8 mouse cellular contexts compared by ENCODE assay signal in the genomic region with DNA sequence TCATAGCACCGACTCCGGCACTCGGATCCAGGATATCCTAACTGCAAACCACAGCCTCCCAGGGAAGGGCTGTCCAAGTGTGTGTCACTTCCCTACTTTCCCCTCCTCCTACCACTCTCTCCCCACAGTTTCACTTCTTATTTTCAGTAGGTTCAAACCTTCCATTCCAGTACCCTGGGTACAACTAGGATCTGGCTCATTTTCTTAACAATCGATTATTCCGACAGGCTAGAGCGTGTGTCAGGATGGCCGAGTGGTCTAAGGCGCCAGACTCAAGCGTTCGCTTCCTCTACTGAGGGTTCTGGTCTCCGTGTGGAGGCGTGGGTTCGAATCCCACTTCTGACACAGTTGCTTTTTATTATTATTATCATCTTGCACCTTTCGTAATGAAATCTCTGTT. TPM values are rescaled to one million over a fixed set of nuclear protein-coding genes. Genes with fewer than 3 reads are reported as not detected.
DNase-seq lines count a peak whose midpoint lies in the region; ATAC-seq lines count a peak whose summit lies in the region.

No protein-coding gene starts in this region.

- H3K9me3 ChIP-seq in embryonic facial prominence, embryonic 14.5 days (ENCODE audit: control insufficient read depth, low read length): no peaks in the 10 kb centered on the region
- H3K9me3 ChIP-seq in hindbrain, embryonic 10.5 days: no peaks in the 10 kb centered on the region
- H3K9me3 ChIP-seq in limb, embryonic 12.5 days: no peaks in the 10 kb centered on the region
- no peaks in the 10 kb centered on the region for H3K9me3 ChIP-seq in midbrain, embryonic 12.5 days

- no peak; the same call in 1 of the 2 replicates for ATAC-seq in embryonic facial prominence, embryonic 14.5 days (ENCODE audit: low read depth)
- 0 out of 2 replicates have a peak, but pooled peaks have one; percentile 33 for ATAC-seq in limb, embryonic 12.5 days (ENCODE audit: insufficient number of reproducible peaks, insufficient read depth, low FRiP score, low TSS enrichment, low read depth)
- ATAC-seq in midbrain, embryonic 12.5 days (ENCODE audit: low FRiP score, low read depth): no peak

- H3K36me3 ChIP-seq in embryonic facial prominence, embryonic 14.5 days (ENCODE audit: control insufficient read depth, insufficient read depth, low read length): no peaks in the 10 kb centered on the region
- no peaks in the 10 kb centered on the region for H3K36me3 ChIP-seq in hindbrain, embryonic 10.5 days
- H3K36me3 ChIP-seq in limb, embryonic 12.5 days: no peaks in the 10 kb centered on the region
- H3K36me3 ChIP-seq in midbrain, embryonic 12.5 days: no peaks in the 10 kb centered on the region

- 7% methylated on average over 14 of the region's 14 CpGs for WGBS in embryonic facial prominence, embryonic 14.5 days
- 2% methylated on average over 14 of the region's 14 CpGs for WGBS in hindbrain, embryonic 10.5 days
- 2% methylated on average over 14 of the region's 14 CpGs for WGBS in limb, embryonic 12.5 days
- WGBS in midbrain, embryonic 12.5 days: under 1% methylated on average over 14 of the region's 14 CpGs

- no peak overlapping the region for H3K9ac ChIP-seq in embryonic facial prominence, embryonic 14.5 days (ENCODE audit: low read depth, low read length)
- no peak overlapping the region for H3K9ac ChIP-seq in limb, embryonic 12.5 days (replicated peaks)
- H3K9ac ChIP-seq in midbrain, embryonic 12.5 days (replicated peaks): no peak overlapping the region

- H3K4me3 ChIP-seq in embryonic facial prominence, embryonic 14.5 days (ENCODE audit: low read depth, low read length): peak overlapping the region; percentile 27
- peak overlapping the region; percentile 47 for H3K4me3 ChIP-seq in hindbrain, embryonic 10.5 days
- peak overlapping the region; percentile 23 for H3K4me3 ChIP-seq in limb, embryonic 12.5 days (replicated peaks)
- peak overlapping the region; percentile 16 for H3K4me3 ChIP-seq in midbrain, embryonic 12.5 days

- H3K27ac ChIP-seq in embryonic facial prominence, embryonic 14.5 days (replicated peaks; ENCODE audit: low read depth, low read length): no peak overlapping the region
- no peak overlapping the region for H3K27ac ChIP-seq in hindbrain, embryonic 10.5 days
- no peak overlapping the region for H3K27ac ChIP-seq in limb, embryonic 12.5 days
- H3K27ac ChIP-seq in midbrain, embryonic 12.5 days (replicated peaks): no peak overlapping the region

- H3K4me1 ChIP-seq in embryonic facial prominence, embryonic 14.5 days (ENCODE audit: control insufficient read depth, insufficient read depth, low read length): no peaks in the 10 kb centered on the region; the same call in 1 of the 2 replicates
- peaks cover 23% of the 10 kb centered on the region for H3K4me1 ChIP-seq in hindbrain, embryonic 10.5 days (replicated peaks)
- no peaks in the 10 kb centered on the region for H3K4me1 ChIP-seq in limb, embryonic 12.5 days (replicated peaks)
- H3K4me1 ChIP-seq in midbrain, embryonic 12.5 days: 0 out of 2 replicates have a peak, but pooled peaks cover 15% of the 10 kb centered on the region

- H3K27me3 ChIP-seq in embryonic facial prominence, embryonic 14.5 days (replicated peaks; ENCODE audit: control insufficient read depth, insufficient read depth, low read length): peaks cover 22% of the 10 kb centered on the region
- peaks cover 30% of the 10 kb centered on the region for H3K27me3 ChIP-seq in hindbrain, embryonic 10.5 days (ENCODE audit: insufficient read depth, poor library complexity, severe bottlenecking)
- H3K27me3 ChIP-seq in limb, embryonic 12.5 days: peaks cover 26% of the 10 kb centered on the region; the same call in 1 of the 2 replicates
- peaks cover 52% of the 10 kb centered on the region for H3K27me3 ChIP-seq in midbrain, embryonic 12.5 days

- peak overlapping the region; percentile 46 for H3K4me2 ChIP-seq in embryonic facial prominence, embryonic 14.5 days (ENCODE audit: low read depth, low read length)
- peak overlapping the region; percentile 40 for H3K4me2 ChIP-seq in limb, embryonic 12.5 days
- peak overlapping the region; percentile 24 for H3K4me2 ChIP-seq in midbrain, embryonic 12.5 days (replicated peaks)

- DNase-seq in layer of hippocampus, adult 18-20 months (ENCODE audit: low spot score in 2 of 2): peak; percentile 32 to 73
- no peak for DNase-seq in layer of hippocampus, adult 9-11 months
- DNase-seq in MN1 (ENCODE audit: low spot score): peak; percentile 88
- peak; percentile 52 for DNase-seq in embryonic facial prominence, embryonic 14.5 days (ENCODE audit: low spot score)
- peak; percentile 85 for DNase-seq in hindbrain, embryonic 10.5 days (ENCODE audit: low spot score)
- no peak for DNase-seq in ovary, adult 18-20 months (ENCODE audit: low spot score)

RNA-seq across cellular contexts. Expression of gene Zfp184, which starts 30.3 kb away (rescaled TPM):
- 1 to 10 TPM; 2.5 to 2.9 TPM for total RNA-seq in layer of hippocampus, adult 18-20 months (2021)
- polyA plus RNA-seq in embryonic facial prominence, embryonic 14.5 days (2014; fragmentation: Nextera tagmentation; extraction: Ambion mirVana): 7.6 and 8.9 TPM in 2 replicates
- 20.6 and 24.7 TPM in 2 replicates for polyA plus RNA-seq in hindbrain, embryonic 10.5 days (2016; fragmentation: Nextera tagmentation; extraction: Ambion mirVana)
- 23.2 and 25.2 TPM in 2 replicates for polyA plus RNA-seq in limb, embryonic 12.5 days (2016; fragmentation: Nextera tagmentation; extraction: Ambion mirVana)
- 22.3 and 24.2 TPM in 2 replicates for polyA plus RNA-seq in midbrain, embryonic 12.5 days (2016; fragmentation: Nextera tagmentation; extraction: Ambion mirVana)

Comparison
In these comparisons a context has a peak if more than half of its experiments do, and no peak if none do; other contexts are left out.
1. DNase-seq: peak in layer of hippocampus, adult 18-20 months (2 of 2), MN1 (single experiment), embryonic facial prominence, embryonic 14.5 days (single experiment) and hindbrain, embryonic 10.5 days (single experiment); none in layer of hippocampus, adult 9-11 months (single experiment) and ovary, adult 18-20 months (single experiment).
2. Peak in every context shown above with its lines, with median percentiles within 50 percentile points of each other: H3K4me2 ChIP-seq and H3K4me3 ChIP-seq.